Mouse (Mus musculus): Measurements from ENCODE around the gene C9orf72. TPM values are rescaled to one million over a fixed set of nuclear protein-coding genes. Genes with fewer than 3 reads are reported as not detected.

Gene C9orf72
- polyA plus RNA-seq (2014; fragmentation: Illumina TruSeq; extraction: RNeasy Lipid Tissue Mini Kit (QIAGEN cat#74804)) = 36.0 TPM

DNA sequence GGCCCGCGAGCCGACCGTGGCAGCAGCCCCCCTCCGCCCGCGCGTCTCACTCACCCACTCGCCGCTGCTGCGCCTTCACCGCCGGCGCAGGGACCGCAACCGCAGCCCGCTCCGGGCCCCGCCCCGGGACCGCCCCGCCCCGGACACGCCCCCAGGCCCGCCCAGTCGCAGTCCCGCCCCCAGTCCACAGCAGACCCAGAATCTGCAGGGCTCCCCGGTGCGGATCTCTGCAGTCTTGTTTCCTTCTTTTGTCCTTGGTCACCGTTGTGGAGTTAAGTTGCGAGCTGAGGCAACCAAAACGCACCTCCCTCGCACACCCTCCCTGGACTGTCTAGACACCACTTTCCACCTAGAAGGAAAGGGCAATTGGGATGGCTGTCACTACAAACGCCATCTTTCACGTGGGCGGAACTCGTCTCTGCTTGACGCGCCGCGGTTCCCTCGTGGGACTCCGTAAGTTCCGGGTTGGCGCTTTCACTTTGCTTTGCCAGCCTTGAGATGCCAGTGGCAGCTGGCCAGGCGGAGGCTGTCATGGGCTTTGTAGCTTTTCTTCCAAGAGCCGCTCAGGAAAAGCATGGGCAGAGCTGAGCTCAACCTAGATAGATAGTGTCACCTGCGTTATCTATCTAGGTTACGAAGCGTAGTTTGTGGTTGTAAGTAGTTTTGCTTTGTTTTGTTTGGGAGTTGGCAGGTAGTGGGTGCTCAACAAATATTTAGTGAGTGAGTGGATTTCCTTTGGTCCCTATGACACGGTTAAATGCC, at the start of gene C9orf72:
C9orf72 (minus strand) TSS at position 442 of the 762 bp plus-strand sequence.

DNA sequence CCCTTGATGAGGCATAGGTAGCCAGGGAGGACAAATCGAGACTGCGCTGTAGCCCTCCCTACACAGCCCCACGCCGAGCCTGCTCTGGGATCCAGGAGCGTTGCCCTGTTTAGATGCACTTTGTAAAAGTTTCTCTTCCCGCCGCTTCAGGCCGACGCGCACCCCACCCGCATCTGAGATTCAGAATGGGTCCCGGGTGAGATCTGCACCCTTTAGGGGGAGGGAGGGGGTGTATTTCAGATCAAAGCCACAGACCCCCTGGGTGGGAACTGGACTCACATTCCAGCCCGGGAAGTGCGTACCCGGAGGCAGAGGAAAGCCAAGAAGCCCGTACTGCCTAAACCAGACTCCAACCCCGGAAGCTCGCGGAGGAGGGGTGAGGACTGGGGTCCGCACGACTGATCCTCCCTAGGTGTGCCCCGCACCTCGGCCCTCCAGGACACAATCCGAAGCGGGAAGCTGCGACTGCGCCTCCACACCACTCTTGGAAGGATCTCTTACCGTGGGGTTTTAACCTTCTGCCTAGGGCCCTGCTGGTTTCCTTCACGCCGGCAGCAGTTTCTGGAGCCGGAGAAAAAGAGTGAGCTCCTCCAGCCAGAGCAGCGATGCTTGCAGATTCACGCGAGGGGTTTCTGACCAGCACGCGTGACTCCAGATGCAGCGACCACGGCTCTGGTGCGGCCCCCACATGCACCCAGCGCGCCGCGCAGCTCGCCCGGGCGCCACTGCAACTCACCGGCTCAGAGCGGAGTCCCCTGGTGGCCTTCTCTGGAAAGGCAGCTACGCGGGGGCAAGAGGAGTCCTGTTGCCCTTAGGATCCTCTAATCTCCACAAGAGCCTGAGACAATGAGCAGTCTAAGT, 69.0 kb downstream of the C9orf72 start, which contains the start of gene Mob3b:
Mob3b (minus strand) TSS at position 734 of the 861 bp plus-strand sequence.

GRCm38 (mm10) chr4:35151756-35152155, 74.2 kb downstream of the C9orf72 start, which contains the start of gene Ifnk:
TSS of gene Ifnk (plus strand) at chr4:35152056.

Other genes starting within 250 kb of the C9orf72 start
- gene Ifnk, start 74.1 kb downstream of the C9orf72 start, polyA plus RNA-seq (2014; fragmentation: Illumina TruSeq; extraction: RNeasy Lipid Tissue Mini Kit (QIAGEN cat#74804)) = not detected
- gene Mob3b, start 68.7 kb downstream of the C9orf72 start, polyA plus RNA-seq (2014; fragmentation: Illumina TruSeq; extraction: RNeasy Lipid Tissue Mini Kit (QIAGEN cat#74804)) = 21.0 TPM

Data from ovary, adult 10 weeks (tissue).